Mouse (Mus musculus) liver, adult 2 months (tissue): ENCODE results near the gene Aox1.

Experiments used
- CTCF ChIP-seq: fragments of 200-500 bp; IDR thresholded peaks from 2 replicates; pipeline ENCODE4 v1.5.1; 2011; ENCODE audit warnings: low read depth, low read length, control low read depth
- POLR2A ChIP-seq: fragments of 200-500 bp; IDR thresholded peaks from 2 replicates; pipeline ENCODE4 v1.6.1; 2011; ENCODE audit warnings: low read length, control low read depth; ENCODE audit not compliant: insufficient read depth; ENCODE audit errors: extremely low read depth

- no peak for TF ChIP-seq POLR2A
- TF ChIP-seq CTCF = no peak
These were observed 17.1 kb downstream of the Aox1 start for GRCm38 (mm10) chr1:58046721-58047290.
